Mouse (Mus musculus): ENCODE results near the gene Qtrt1. TPM values are rescaled to one million over a fixed set of nuclear protein-coding genes. Genes with fewer than 3 reads are reported as not detected.

Qtrt1 gene
- polyA plus RNA-seq, 1 experiment from 2014 or later: 31.7 TPM

DNA sequence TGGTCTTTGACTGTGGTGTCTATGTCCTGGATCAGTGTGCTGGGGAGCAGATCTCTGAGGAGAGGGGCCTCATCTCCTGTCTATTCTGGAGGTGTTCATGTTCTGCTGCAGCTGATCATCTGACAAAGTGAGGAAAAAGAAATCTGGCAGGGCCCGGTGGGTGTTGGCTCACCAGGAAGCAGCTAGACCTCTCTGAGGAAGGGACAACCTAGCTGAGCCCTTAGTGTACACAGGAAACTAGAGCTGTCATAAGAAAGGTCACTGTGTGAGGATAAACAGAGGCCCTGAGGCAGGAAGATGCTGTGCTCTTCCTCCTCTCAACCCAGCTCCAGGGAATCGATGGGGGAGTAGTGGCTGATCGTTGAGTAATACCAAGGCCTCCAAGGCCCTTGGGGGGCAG lies 38.6 kb downstream of the Qtrt1 start:
- Histone ChIP-seq H3K9me3 (replicated peaks; ENCODE audit: control insufficient read depth, low read length) (no peaks in the 10 kb centered on the region), H3K36me3 (ENCODE audit: control insufficient read depth, insufficient read depth, low read length) (0 out of 2 replicates have a peak, but pooled peaks cover under 1% of the 10 kb centered on the region), H3K4me1 (ENCODE audit: control insufficient read depth, insufficient read depth, low read length) (peaks cover 26% of the 10 kb centered on the region), H3K27me3 (ENCODE audit: control insufficient read depth, insufficient read depth, low read length) (no peaks in the 10 kb centered on the region), H3K27ac (ENCODE audit: low read depth, low read length) (peak overlapping the region; percentile 46; the same call in 1 of the 2 replicates), H3K4me2 (no peak overlapping the region), H3K9ac (ENCODE audit: low read depth, low read length) (no peak overlapping the region), H3K4me3 (ENCODE audit: low read depth, low read length) (no peak overlapping the region)
- no peak; the same call in 1 of the 2 replicates for ATAC-seq (replicated peaks; ENCODE audit: insufficient number of reproducible peaks, low FRiP score, low TSS enrichment)
- WGBS (ENCODE audit: insufficient replicate concordance): 55% methylated on average over 3 of the region's 3 CpGs

DNA sequence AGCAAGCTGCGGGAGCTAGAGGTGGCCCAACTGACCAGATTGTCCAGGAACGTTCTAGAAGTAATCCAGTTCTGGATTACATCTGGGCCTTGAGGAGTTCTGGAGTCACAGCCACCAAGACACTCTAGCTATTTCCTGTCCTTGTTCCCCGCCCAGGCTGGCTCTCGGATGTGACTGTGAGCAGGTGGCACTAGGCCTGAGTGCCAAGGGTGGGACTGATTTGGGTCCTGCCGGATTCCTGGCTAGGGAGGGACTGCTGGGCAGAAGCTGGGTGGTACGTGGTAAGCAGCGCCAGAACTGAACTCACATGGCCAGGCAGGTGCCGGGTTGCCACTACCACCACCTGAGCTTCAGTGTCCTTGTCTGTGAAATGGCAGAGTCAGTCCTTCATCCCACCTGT lies 39.8 kb downstream of the Qtrt1 start:
- H3K9ac ChIP-seq (ENCODE audit: low read depth, low read length): no peak overlapping the region
- H3K4me1 ChIP-seq (ENCODE audit: control insufficient read depth, insufficient read depth, low read length): peaks cover 26% of the 10 kb centered on the region
- 85% methylated on average over 8 of the region's 8 CpGs for WGBS (ENCODE audit: insufficient replicate concordance)

DNA sequence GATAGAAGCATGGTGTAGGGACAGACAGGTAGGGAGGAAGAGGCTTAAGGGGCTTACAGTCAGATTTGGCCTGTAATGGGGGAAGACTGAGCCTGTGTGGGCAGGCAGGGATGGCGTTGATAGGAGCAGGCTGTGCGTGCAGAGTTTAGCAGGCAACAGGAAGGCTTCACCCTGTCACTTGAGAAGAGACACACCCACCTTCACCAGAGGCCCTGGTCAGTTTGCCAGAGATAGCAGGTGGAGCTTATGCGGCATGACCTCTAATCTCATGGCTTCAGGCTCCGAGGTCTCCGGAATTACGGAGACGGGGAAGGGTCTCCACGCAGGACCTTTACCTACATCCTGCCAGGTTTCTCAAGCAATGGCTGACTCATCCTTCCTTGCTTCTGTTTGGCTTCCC lies 40.2 kb downstream of the Qtrt1 start:
- Histone ChIP-seq H3K9ac (ENCODE audit: low read depth, low read length) (0 out of 2 replicates have a peak overlapping the region, but pooled peaks have one; percentile 12), H3K9me3 (replicated peaks; ENCODE audit: control insufficient read depth, low read length) (no peaks in the 10 kb centered on the region), H3K4me1 (ENCODE audit: control insufficient read depth, insufficient read depth, low read length) (peaks cover 26% of the 10 kb centered on the region), H3K4me3 (ENCODE audit: low read depth, low read length) (no peak overlapping the region), H3K36me3 (ENCODE audit: control insufficient read depth, insufficient read depth, low read length) (no peaks in the 10 kb centered on the region), H3K27ac (ENCODE audit: low read depth, low read length) (peak overlapping the region; percentile 43; the same call in 1 of the 2 replicates), H3K27me3 (ENCODE audit: control insufficient read depth, insufficient read depth, low read length) (no peaks in the 10 kb centered on the region), H3K4me2 (peak overlapping the region; percentile 29)
- ATAC-seq (replicated peaks; ENCODE audit: insufficient number of reproducible peaks, low FRiP score, low TSS enrichment): peak; percentile 56; the same call in 1 of the 2 replicates
- 21% methylated on average over 8 of the region's 8 CpGs for WGBS (ENCODE audit: insufficient replicate concordance)

More for the DNA sequence above, 39.8 kb downstream of the Qtrt1 start:
- Histone ChIP-seq H3K27me3 (ENCODE audit: control insufficient read depth, insufficient read depth, low read length) (no peaks in the 10 kb centered on the region), H3K27ac (ENCODE audit: low read depth, low read length) (no peak overlapping the region), H3K36me3 (ENCODE audit: control insufficient read depth, insufficient read depth, low read length) (no peaks in the 10 kb centered on the region), H3K4me3 (ENCODE audit: low read depth, low read length) (no peak overlapping the region), H3K9me3 (replicated peaks; ENCODE audit: control insufficient read depth, low read length) (no peaks in the 10 kb centered on the region), H3K4me2 (peak overlapping the region; percentile 29; the same call in 1 of the 2 replicates)
- no peak for ATAC-seq (replicated peaks; ENCODE audit: insufficient number of reproducible peaks, low FRiP score, low TSS enrichment)

DNA sequence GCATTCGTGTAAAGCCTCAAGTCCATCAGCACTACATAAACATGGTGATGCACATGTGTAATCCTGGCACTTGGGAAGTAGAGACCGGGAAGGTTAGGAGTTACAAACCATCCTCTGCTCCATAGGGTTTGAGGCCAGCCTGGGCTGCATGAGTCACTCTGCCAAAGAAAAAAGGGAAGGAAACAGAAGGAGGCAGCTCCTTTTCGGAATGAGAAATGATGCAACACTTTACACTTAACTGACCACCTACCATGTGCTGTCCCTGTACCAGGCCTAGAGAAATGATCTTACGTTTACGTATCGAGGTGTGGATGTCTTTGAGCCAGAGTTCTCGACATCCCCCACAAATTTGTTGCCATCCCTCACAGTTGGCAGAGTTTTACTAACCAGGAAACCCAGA lies 41.4 kb downstream of the Qtrt1 start:
- Histone ChIP-seq H3K9me3 (replicated peaks; ENCODE audit: control insufficient read depth, low read length) (no peaks in the 10 kb centered on the region), H3K4me1 (ENCODE audit: control insufficient read depth, insufficient read depth, low read length) (peaks cover 26% of the 10 kb centered on the region), H3K27me3 (ENCODE audit: control insufficient read depth, insufficient read depth, low read length) (no peaks in the 10 kb centered on the region), H3K9ac (ENCODE audit: low read depth, low read length) (no peak overlapping the region), H3K27ac (ENCODE audit: low read depth, low read length) (no peak overlapping the region; the same call in 1 of the 2 replicates), H3K4me3 (ENCODE audit: low read depth, low read length) (no peak overlapping the region), H3K4me2 (no peak overlapping the region), H3K36me3 (ENCODE audit: control insufficient read depth, insufficient read depth, low read length) (no peaks in the 10 kb centered on the region; the same call in 1 of the 2 replicates)
- ATAC-seq (replicated peaks; ENCODE audit: insufficient number of reproducible peaks, low FRiP score, low TSS enrichment): no peak
- WGBS (ENCODE audit: insufficient replicate concordance): 86% methylated on average over 7 of the region's 7 CpGs

DNA sequence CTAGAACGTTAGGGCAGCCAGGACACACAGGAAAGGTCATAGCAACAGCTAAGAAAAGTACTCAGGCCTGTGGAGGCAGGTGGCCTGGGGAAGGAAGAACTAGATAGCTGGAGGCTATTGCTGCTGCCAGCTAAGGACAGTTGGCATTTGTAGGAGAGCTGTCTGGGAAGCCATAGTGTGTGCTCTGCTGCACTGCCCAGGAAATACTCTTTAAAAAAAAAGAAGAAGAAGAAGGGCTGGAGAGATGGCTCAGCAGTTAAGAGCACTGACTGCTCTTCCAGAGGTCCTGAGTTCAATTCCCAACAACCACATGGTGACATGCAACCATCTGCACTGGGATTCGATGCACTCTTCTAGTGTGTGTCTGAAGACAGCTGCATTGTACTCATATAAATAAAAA lies 41.8 kb downstream of the Qtrt1 start:
- Histone ChIP-seq H3K9ac (ENCODE audit: low read depth, low read length) (no peak overlapping the region), H3K4me3 (ENCODE audit: low read depth, low read length) (no peak overlapping the region), H3K4me2 (no peak overlapping the region), H3K36me3 (ENCODE audit: control insufficient read depth, insufficient read depth, low read length) (no peaks in the 10 kb centered on the region; the same call in 1 of the 2 replicates), H3K27ac (ENCODE audit: low read depth, low read length) (no peak overlapping the region), H3K4me1 (ENCODE audit: control insufficient read depth, insufficient read depth, low read length) (peaks cover 26% of the 10 kb centered on the region), H3K9me3 (replicated peaks; ENCODE audit: control insufficient read depth, low read length) (no peaks in the 10 kb centered on the region), H3K27me3 (ENCODE audit: control insufficient read depth, insufficient read depth, low read length) (no peaks in the 10 kb centered on the region)
- ATAC-seq (replicated peaks; ENCODE audit: insufficient number of reproducible peaks, low FRiP score, low TSS enrichment): no peak
- WGBS (ENCODE audit: insufficient replicate concordance): 81% methylated on average over 2 of the region's 2 CpGs

DNA sequence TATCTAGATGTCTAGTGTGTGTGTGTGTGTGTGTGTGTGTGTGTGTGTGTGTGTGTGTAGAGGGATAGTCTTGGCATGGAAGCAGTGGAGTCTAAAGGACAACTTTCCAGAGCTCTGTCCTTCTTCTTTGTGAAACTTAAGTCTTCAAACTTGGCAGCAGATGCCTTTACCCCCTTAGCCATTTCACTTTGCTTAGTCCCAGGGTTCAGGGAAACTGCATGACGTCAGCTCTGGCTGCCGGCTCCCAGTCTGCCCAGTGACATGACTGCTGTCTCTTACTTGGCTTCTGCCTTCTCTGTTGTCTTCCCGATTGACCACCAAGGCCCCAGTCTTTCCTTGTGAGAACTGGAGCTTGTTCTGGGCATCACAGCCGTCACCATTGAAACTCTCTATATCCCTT lies 42.9 kb downstream of the Qtrt1 start:
- Histone ChIP-seq H3K36me3 (ENCODE audit: control insufficient read depth, insufficient read depth, low read length) (no peaks in the 10 kb centered on the region; the same call in 1 of the 2 replicates), H3K27me3 (ENCODE audit: control insufficient read depth, insufficient read depth, low read length) (no peaks in the 10 kb centered on the region), H3K9ac (ENCODE audit: low read depth, low read length) (no peak overlapping the region), H3K4me3 (ENCODE audit: low read depth, low read length) (no peak overlapping the region), H3K9me3 (replicated peaks; ENCODE audit: control insufficient read depth, low read length) (no peaks in the 10 kb centered on the region), H3K4me1 (ENCODE audit: control insufficient read depth, insufficient read depth, low read length) (peaks cover 26% of the 10 kb centered on the region), H3K4me2 (no peak overlapping the region), H3K27ac (ENCODE audit: low read depth, low read length) (no peak overlapping the region)
- ATAC-seq (replicated peaks; ENCODE audit: insufficient number of reproducible peaks, low FRiP score, low TSS enrichment): no peak
- WGBS (ENCODE audit: insufficient replicate concordance): 68% methylated on average over 4 of the region's 4 CpGs

DNA sequence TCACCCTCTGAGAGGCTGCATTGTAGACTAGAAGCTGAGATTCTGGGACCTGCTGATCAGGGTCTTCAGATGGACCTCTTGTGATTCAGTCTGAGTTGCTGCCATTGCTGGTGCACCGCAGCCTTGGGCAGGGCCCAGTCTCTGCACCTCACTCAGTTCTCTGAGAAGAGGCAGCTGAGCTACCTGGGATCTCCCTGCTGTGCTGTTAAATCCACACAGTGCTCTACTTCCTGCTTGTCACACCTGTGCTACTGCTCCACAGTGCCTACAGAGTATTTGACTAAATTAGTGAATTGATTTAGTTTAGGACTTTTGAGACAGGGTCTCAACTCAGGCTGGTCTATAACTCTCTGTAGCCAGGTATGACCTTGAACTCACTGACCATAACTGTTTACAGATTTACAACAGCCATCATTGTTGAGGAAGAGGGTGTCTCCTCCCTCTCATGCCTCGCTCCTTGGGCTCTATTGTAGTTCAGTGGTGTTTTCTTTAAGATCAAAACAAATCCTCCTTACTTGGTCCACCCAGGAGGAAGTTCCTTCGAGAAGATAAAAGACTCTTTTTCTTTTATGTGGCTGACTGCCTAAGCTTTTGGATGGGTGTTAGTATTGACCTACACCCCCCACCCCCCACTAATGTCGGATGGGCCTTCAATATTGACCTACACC lies 43.6 kb downstream of the Qtrt1 start:
- Histone ChIP-seq H3K9me3 (replicated peaks; ENCODE audit: control insufficient read depth, low read length) (no peaks in the 10 kb centered on the region), H3K36me3 (ENCODE audit: control insufficient read depth, insufficient read depth, low read length) (no peaks in the 10 kb centered on the region; the same call in 1 of the 2 replicates), H3K4me1 (ENCODE audit: control insufficient read depth, insufficient read depth, low read length) (peaks cover 19% of the 10 kb centered on the region), H3K27ac (ENCODE audit: low read depth, low read length) (no peak overlapping the region), H3K9ac (ENCODE audit: low read depth, low read length) (no peak overlapping the region), H3K27me3 (ENCODE audit: control insufficient read depth, insufficient read depth, low read length) (no peaks in the 10 kb centered on the region), H3K4me2 (no peak overlapping the region), H3K4me3 (ENCODE audit: low read depth, low read length) (no peak overlapping the region)
- WGBS (ENCODE audit: insufficient replicate concordance): 60% methylated on average over 4 of the region's 4 CpGs
- no peak for ATAC-seq (replicated peaks; ENCODE audit: insufficient number of reproducible peaks, low FRiP score, low TSS enrichment)

DNA sequence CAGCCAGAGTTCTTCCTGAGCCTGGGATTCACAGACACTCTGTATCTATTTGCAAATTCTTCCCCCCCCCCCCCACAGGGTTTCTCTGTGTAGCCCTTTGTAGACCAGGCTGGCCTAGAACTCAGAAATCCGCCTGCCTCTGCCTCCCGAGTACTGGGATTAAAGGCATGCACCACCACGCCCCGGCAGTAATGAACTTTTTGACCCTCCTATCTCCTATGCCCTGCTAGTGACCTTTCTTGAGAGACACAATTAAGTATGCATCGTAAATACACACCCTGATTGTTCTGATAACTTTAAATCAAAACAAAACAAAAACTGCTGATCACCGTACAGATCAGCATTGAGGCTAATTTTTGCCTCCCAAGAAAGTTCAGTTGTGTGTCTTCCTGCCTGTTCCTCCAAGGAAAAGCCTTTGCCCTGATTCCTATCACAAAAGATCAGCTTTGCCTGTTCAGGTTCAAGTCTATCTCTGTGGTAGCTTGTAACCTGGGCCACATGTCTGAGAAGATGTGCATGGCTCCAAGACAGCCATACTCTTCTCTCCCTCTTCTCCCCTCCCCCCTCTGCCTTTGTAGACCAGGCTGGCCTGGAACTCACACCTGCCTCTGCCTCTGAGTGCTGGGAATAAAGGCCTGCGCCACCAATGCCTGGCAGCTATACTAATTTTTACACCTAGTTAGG lies 44.8 kb downstream of the Qtrt1 start:
- no peaks in the 10 kb centered on the region for H3K27me3 ChIP-seq (ENCODE audit: control insufficient read depth, insufficient read depth, low read length)
- 84% methylated on average over 7 of the region's 7 CpGs for WGBS (ENCODE audit: insufficient replicate concordance)
- no peaks in the 10 kb centered on the region for H3K9me3 ChIP-seq (replicated peaks; ENCODE audit: control insufficient read depth, low read length)
- no peak overlapping the region for H3K4me2 ChIP-seq
- H3K4me3 ChIP-seq (ENCODE audit: low read depth, low read length): no peak overlapping the region
- H3K36me3 ChIP-seq (ENCODE audit: control insufficient read depth, insufficient read depth, low read length): no peaks in the 10 kb centered on the region; the same call in none of the 2 replicates
- H3K4me1 ChIP-seq (ENCODE audit: control insufficient read depth, insufficient read depth, low read length): peaks cover 17% of the 10 kb centered on the region
- H3K27ac ChIP-seq (ENCODE audit: low read depth, low read length): no peak overlapping the region
- ATAC-seq (replicated peaks; ENCODE audit: insufficient number of reproducible peaks, low FRiP score, low TSS enrichment): no peak
- H3K9ac ChIP-seq (ENCODE audit: low read depth, low read length): no peak overlapping the region
